Mouse (Mus musculus) lung, postnatal 0 days (tissue): ENCODE results near the gene Nfic.

Source experiments
- CTCF ChIP-seq: IDR thresholded peaks from 2 replicates; pipeline ENCODE4 v1.5.1; 2016; ENCODE audit warnings: antibody characterized with exemption, mild to moderate bottlenecking
- EP300 ChIP-seq: IDR thresholded peaks from 2 replicates; pipeline ENCODE4 v1.6.1; 2016; ENCODE audit warnings: antibody characterized with exemption, mild to moderate bottlenecking, control low read depth

DNA sequence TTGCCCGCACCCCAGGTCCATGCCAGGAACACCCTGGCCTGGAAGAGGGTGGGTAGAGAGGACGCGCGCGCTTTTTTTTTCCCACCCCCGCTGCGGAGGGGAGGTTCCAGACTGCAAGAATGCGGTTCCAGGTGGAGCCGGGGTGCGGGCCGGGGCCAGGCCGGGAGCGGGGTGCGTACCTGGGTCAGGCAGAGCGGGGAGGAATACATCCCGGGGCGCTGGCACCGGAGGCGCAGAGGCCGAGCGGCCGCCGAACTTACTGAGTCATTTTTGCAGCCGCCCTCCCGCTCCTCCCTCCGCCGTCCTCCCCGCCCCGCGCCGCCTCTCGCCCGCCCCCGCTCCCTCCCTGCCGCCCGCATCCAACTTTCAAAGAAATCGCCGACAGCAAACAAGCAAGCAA, 28.5 kb downstream of the Nfic start:
- TF ChIP-seq CTCF (no peak), EP300 (no peak)
